Mouse (Mus musculus): ENCODE results near the gene Glyat.

The Glyat gene

DNA sequence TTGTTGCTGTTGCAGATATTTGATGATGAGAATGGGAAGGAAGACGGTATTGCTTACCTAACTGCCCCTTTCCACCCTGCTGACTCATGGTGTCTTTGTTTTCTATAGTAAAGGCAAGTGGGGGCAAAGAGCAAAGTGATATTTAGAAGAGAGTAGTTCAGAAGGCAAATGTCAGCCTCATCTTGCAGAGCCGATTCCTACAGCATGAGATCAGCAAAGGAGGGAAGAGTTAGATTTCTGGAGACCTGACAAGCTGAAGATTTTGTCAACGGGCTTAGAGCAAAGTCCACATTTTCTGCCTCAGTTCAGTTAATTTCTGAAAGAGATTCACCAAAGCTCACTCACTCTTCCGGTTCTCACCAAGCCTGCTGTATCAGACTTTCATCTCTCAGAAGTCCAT, at the start of gene Glyat:
Glyat (plus strand) TSS at position 133 of the 400 bp plus-strand sequence.
- no peak for TF ChIP-seq GATA4 (IDR thresholded peaks at IDR 0.05; ENCODE audit: insufficient replicate concordance, low read length)

DNA sequence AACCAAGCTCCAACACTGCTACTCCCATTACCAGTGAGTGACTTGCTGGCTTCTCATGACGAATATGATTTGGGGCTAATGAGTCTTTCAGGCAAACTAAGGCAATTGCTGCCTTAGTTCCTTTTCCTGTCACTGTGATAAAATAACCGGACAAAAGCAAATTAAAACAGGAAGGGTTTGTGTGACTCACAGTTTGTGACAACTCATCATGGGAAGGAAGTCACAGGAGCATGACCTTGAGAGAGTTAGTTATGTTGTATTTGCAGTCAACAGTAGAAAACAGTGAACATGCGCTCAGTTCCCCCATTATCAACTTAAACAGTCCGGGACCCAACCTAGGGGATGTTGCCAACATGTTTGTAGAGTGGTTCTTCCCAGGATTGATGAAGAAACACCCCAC, 47.8 kb upstream of the Glyat start:
- TF ChIP-seq GATA4 (IDR thresholded peaks at IDR 0.05; ENCODE audit: insufficient replicate concordance, low read length), result no peak; the same call in 1 of the 2 replicates

DNA sequence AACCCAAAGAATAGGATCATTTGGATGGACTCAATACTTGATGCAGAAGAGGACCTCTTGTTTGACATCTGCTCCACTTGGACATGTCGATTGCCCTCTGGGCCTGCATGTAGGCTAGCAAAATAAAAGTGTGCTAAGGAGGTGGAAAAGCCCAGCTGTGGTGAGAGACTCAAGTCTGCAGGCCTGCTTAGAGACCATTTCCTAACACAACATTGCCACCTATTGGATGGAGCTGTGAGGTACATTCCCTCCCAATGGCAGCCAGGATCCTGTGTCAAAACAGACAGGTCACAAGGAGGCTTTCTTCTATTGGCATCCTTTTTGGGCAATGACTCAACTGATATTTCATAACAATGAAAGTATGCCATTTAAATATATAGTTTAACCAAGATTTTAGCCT, 41.2 kb upstream of the Glyat start:
- TF ChIP-seq GATA4 (IDR thresholded peaks at IDR 0.05; ENCODE audit: insufficient replicate concordance, low read length), result no peak

DNA sequence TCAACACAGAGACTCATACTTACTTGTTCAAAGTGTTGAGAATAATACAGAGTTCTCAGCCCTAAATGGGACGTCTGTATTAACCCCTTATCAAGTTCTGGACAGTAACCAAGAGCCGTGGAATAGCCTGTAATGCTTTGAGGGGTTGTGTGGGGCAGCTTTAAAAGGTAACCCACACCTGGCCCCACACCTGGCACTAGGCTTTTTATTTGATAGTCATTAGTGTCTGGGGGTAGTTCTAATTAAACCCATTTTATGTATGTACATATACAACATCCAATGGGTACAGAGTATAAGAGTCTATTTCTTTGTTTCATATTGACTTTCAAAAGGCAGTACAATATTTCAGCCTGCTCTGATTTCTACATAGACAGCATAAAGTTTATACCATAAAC, 38.0 kb upstream of the Glyat start:
- no peak for TF ChIP-seq GATA4 (IDR thresholded peaks at IDR 0.05; ENCODE audit: insufficient replicate concordance, low read length)

DNA sequence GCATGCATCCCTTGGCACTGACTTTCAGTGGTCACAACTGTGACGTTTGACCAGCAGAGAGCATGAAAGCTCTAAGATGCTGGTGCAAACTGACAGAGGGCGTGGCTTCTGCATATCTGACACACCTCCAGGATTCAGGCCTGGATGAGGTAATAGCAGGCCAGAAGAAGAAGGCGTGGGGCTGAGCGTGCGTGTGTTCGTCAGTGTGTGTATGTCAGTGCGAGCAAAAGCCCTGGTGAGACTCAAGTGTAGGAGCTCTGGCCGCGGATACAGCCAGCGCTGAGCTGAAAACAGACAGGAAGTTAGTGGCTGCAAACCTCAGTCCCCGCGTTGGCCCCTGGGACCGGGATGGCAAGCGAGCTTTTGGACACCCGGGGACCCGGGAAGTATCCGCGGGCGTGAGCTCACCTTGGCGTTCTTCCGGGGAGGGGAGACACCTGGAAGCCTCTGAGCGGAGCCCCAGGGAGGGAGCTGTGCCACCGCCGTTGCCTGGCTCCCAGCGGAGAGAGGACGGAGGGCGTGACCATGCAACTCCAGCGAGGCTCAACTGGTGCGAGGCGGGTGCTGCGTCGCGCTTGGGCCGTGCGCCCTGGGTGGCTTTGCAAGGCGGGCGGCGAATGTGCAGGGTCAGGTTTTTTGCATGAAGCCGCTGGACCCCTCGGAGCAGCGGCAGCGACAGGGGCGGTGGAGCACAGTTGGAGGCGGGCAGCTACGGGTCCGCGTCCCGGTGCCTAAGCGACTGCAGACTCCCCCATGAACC, 37.4 kb upstream of the Glyat start:
- TF ChIP-seq GATA4 (IDR thresholded peaks at IDR 0.05; ENCODE audit: insufficient replicate concordance, low read length), result no peak; the same call in 1 of the 2 replicates

DNA sequence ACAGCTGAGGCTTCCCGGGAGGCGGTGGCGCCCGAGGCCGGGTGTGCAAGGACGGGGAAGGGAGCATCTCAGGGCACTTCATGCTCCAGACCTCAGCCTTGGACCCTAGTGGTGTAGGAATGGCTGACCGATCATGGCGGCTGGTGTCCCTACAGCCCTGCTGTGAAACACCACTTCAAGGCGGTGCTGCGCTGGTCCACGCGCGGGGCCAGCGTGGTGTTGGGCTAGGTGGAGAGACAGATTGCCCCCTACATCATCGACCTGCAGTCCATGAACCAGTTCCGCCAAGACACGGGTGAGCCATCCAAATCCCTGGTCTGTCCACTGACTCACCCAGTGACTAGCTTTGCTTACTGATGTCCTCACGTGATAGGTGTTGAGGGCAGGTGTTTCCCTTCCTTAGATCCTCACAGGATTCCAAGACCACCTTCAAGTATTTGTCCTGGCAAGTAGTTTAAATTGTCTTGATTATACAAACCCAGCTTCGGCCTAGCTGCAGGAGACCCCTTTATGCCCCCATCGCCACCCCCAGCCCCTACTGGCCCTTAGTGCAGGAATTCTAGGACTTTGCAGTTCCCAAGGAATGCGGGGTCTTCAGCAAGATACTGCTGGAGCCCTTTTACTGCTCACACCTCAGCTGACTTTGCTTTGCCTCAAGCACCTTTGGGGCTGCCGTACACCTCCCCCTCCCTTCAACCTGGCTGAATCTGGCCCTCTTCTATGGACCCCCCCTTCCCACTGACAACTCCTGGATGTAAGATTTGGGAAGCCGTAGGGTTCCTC, 36.6 kb upstream of the Glyat start:
- no peak; the same call in 1 of the 2 replicates for TF ChIP-seq GATA4 (IDR thresholded peaks at IDR 0.05; ENCODE audit: insufficient replicate concordance, low read length)

DNA sequence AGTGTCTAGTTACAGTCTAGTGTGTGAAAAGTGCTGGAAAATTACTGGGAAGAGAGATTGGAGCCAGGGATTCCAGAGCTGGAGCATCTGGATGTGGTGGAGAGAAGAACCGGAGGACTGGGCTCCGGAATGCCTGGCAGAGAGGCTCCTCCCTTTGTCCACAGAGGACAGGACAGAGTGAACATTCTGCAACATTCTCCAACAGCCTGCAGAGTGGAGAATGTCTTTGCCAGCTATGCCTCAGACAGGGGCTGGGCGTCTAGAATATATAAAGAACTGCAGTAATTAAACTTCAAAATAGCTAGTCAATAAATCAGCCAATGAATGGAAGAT, 36.1 kb upstream of the Glyat start:
- TF ChIP-seq GATA4 (IDR thresholded peaks at IDR 0.05; ENCODE audit: insufficient replicate concordance, low read length), result no peak

DNA sequence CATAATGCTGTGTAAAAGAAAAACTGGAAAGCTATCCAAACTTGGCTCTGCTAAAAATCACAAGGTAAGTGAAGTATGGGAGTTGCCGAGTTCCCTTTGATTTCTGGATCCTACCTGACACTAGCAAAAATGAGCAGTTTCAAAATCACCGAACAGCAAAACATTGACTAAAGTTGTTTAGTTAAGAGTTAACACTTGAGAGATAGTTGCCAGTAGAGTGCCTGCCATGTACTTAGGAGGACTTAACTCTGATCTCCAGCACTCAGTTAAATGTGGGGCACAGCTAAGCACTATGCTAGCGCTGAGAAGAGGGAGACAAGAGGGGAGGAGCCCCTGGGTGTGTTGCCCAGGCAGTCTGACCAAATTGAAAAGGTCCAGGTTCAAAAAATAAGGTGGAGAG, 34.4 kb upstream of the Glyat start:
- TF ChIP-seq GATA4 (IDR thresholded peaks at IDR 0.05; ENCODE audit: insufficient replicate concordance, low read length), result no peak

DNA sequence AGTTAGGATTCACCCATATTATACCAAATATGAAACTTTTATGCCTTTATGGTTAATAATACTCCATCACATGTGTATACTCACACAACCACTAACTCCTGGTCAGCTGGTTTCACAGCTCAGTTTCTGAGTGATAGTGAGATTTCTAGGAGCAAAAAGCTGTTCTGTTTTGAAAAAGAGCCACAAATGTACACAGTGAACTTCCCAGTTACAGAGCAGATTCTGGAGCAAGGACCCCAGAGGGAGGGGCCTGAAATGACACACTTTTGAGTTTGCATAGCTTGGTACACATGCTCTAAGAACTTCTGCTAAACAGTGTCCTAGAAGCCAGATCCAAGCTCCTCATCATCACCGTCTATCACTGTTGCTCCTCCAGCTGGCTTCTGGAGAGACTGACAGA, 33.4 kb upstream of the Glyat start, which contains the start of gene Gm4952:
Gm4952 (plus strand) TSS at position 301 of the 400 bp plus-strand sequence.
- no peak for TF ChIP-seq GATA4 (IDR thresholded peaks at IDR 0.05; ENCODE audit: insufficient replicate concordance, low read length)

DNA sequence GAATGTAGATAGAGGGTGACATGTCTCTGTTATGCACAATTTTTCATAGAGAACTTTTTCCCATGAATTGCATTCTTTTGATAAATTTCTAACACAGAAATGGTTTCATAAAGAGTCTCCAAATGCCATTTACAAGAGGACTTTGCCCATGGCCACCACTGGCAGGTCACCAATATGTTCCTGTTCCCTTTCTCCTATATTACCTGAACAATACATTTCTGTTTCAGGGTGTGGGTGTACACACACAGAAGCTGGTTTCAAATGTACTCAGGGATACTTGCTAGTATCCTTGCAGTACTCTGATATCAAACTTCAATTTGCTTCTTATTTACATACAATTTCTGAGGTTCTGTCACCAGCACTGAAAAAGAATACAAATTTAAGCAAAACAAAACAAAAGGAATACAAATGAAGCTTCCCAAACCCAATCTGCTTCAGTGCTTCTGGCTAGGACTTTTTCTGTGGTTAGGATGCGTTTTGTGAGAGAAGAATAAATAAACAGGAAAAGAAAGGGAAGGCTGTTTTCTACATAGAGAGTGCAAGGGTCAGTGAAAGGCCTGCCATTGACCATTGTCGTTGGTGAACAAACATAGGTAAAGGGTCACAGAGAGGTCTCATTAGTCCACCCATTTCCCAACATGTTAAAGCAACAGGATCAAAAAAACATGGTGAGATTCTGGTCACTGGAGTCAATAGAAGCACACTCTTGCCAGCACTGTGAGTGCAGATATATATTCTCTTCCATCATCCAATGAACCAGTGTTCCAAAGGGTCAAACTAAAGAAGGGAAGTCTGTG, 32.2 kb upstream of the Glyat start:
- no peak for TF ChIP-seq GATA4 (IDR thresholded peaks at IDR 0.05; ENCODE audit: insufficient replicate concordance, low read length)

DNA sequence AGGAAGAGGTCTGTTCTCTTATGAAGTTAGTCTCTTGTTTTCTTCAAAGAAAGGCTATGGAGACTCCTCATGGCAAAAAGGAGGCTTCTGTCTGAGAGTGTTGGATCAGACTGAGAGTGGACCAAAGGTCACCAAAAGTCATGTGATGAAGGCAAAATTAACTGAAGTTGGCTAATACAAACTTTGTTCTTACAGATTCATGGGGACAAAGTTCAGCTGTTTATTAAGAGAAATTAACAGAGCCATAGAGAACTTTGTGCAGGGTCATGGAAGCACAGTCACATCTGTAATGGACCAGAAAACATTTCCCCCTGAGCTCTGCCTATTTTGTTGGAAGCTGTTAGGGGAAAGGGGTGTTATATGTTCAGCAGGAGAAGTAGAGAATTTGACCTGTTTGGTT, 24.8 kb upstream of the Glyat start:
- no peak for TF ChIP-seq GATA4 (IDR thresholded peaks at IDR 0.05; ENCODE audit: insufficient replicate concordance, low read length)

DNA sequence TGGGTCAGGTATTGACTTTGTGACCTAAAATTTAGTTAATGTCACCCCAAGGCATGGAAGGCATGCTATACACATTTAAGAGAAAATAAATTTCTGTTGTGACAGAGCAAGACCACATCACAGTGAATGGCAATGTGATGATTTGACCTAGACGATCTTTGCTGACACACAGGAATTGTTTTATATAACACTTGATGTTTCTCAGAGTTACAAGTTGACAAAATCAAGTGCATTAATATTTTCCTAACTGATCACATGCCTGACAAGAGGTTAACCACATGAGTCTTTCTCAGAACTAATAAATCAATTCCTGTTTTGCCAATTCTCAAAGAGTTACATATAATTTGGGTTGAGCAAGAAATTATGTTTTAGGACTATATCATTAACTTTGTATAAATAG, 19.5 kb upstream of the Glyat start:
- TF ChIP-seq GATA4 (IDR thresholded peaks at IDR 0.05; ENCODE audit: insufficient replicate concordance, low read length), result no peak

DNA sequence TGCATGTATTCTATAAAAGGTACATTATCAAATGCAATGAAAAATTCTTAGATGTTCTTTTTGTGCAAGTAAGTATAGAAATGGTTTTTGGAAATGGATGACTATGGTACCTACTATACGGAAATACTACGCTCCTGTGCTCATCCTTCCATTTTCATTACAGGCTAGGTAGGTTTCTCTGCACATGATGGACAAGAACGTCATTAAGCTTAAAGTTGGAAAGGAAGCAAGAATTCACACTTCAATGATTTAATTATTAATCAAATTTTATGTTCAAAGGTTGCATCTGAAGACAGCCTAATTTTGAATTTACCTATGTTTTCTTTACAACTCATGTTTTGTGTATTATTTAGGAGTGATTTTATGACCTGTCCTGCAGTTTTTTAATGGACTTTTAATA, 1.2 kb downstream of the Glyat start:
- TF ChIP-seq GATA4 (IDR thresholded peaks at IDR 0.05; ENCODE audit: insufficient replicate concordance, low read length), result no peak

DNA sequence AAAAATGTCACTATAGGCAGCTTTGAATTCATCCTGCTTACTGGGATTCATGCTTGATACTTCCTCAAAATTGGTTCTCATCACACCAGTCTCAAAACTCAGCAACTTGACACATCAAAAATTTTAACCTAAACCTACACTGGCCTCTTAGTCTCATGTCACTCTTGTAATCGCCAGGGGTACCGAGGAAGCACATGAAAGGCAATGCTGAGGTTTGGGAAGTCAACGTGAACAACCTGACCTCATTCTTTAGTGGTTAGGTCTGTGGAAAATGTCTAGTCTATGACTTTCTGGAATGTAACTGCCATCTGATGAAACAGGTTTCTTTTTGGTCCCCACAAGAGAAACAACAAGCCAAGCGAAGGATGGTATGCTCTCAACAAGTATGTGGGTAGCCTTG, 1.9 kb downstream of the Glyat start:
- TF ChIP-seq GATA4 (IDR thresholded peaks at IDR 0.05; ENCODE audit: insufficient replicate concordance, low read length), result no peak

DNA sequence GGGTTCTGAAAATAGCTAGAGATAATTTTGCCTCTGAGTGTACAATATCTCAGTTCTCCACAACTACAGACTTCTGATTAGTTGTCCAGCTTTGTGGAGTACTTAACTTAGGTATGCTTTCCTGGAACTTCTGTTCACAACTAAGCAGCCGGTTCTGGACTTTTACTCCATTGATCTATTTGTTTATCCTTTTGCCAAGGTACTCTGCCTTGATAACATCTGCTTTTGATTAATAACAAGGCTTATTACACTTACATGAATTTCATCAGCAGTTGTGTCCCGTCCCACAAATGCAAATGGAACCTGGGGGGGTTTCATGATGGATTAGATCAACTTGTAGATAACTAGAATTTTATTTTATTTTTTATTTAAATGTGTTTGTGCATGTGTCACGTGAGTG, 3.8 kb downstream of the Glyat start:
- peak; percentile 64; the same call in 1 of the 2 replicates for TF ChIP-seq GATA4 (IDR thresholded peaks at IDR 0.05; ENCODE audit: insufficient replicate concordance, low read length)

DNA sequence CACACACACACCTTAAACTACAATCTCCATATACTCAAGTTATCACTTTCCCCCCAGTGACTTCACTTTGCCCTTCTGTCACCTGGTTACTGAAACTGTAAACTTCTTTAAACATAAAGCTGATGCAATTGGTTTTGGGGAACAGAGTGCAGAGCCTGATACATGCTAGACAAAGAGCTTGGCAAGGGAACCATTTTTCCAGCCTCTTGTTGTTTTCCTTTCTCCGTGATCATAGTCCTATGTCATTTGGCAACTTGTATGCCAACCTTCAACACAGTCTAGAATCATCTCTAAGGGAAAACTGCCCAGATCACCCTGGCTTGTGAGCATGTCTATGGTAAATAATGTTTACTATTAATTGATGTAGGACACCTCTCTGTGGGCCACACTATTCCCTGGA, 4.9 kb downstream of the Glyat start:
- TF ChIP-seq GATA4 (IDR thresholded peaks at IDR 0.05; ENCODE audit: insufficient replicate concordance, low read length), result no peak

Measured in liver, adult (tissue).